In genomic region chr3:122376011-122376410, GRCm38 (mm10) we compare ENCODE assay signal across 14 mouse cellular contexts.
A peak's percentile ranks its signal among the peaks of the same experiment; 100 is the strongest.
DNase-seq lines count a peak whose midpoint lies in the region; ATAC-seq lines count a peak whose summit lies in the region.
"Had no signal": no experiment of that assay in that cellular context is flagged by ENCODE, and none has a peak within 500 bp of the region (broad histone marks: within the 10 kb centered on the region; RNA-seq: fewer than 3 reads in every experiment).

No protein-coding gene starts in this region.

- peak; percentile 44 for DNase-seq in forebrain, embryonic 11.5 days (ENCODE audit: low spot score)
- peak; percentile 80 for DNase-seq in Muller cell, postnatal 12 days (ENCODE audit: inconsistent ontology term)
- DNase-seq in limb, embryonic 10.5 days (ENCODE audit: low spot score): no peak
- DNase-seq in thymus, adult 18-20 months: no peak
- DNase-seq: cerebellum, adult 11-12 months; kidney, postnatal 25 days; lung, postnatal 14 days had no signal

- no peaks in the 10 kb centered on the region for H3K9me3 ChIP-seq in forebrain, embryonic 11.5 days (ENCODE audit: control insufficient read depth, low read length)
- no peaks in the 10 kb centered on the region for H3K9me3 ChIP-seq in forebrain, embryonic 12.5 days
- H3K9me3 ChIP-seq in kidney, embryonic 15.5 days (replicated peaks): no peaks in the 10 kb centered on the region
- H3K9me3 ChIP-seq in kidney, embryonic 16.5 days (ENCODE audit: low read length): no peaks in the 10 kb centered on the region
- no peaks in the 10 kb centered on the region for H3K9me3 ChIP-seq in limb, embryonic 10.5 days (replicated peaks)
- H3K9me3 ChIP-seq: G1E; liver, embryonic 15.5 days had no signal

- peaks cover 9% of the 10 kb centered on the region; the same call in 1 of the 2 replicates for H3K4me1 ChIP-seq in forebrain, embryonic 11.5 days (replicated peaks; ENCODE audit: control insufficient read depth, insufficient read depth, low read length)
- peaks cover 18% of the 10 kb centered on the region for H3K4me1 ChIP-seq in forebrain, embryonic 12.5 days
- peaks cover 18% of the 10 kb centered on the region for H3K4me1 ChIP-seq in kidney, embryonic 15.5 days
- H3K4me1 ChIP-seq in kidney, embryonic 16.5 days (ENCODE audit: insufficient read depth, low read length): peaks cover 16% of the 10 kb centered on the region
- peaks cover 16% of the 10 kb centered on the region for H3K4me1 ChIP-seq in limb, embryonic 10.5 days

- H3K9ac ChIP-seq in forebrain, embryonic 11.5 days (ENCODE audit: low read length): 0 out of 2 replicates have a peak overlapping the region, but pooled peaks have one; percentile 33
- no peak overlapping the region for H3K9ac ChIP-seq in forebrain, embryonic 12.5 days
- H3K9ac ChIP-seq in kidney, embryonic 15.5 days: no peak overlapping the region
- H3K9ac ChIP-seq in kidney, embryonic 16.5 days (replicated peaks; ENCODE audit: low read length): no peak overlapping the region
- H3K9ac ChIP-seq: liver, embryonic 15.5 days had no signal

- H3K36me3 ChIP-seq in forebrain, embryonic 11.5 days (ENCODE audit: control insufficient read depth, insufficient read depth, low read length): no peaks in the 10 kb centered on the region
- H3K36me3 ChIP-seq in forebrain, embryonic 12.5 days (replicated peaks): no peaks in the 10 kb centered on the region
- H3K36me3 ChIP-seq in kidney, embryonic 15.5 days: no peaks in the 10 kb centered on the region
- H3K36me3 ChIP-seq in kidney, embryonic 16.5 days (ENCODE audit: insufficient read depth, low read length): no peaks in the 10 kb centered on the region
- H3K36me3 ChIP-seq in limb, embryonic 10.5 days: no peaks in the 10 kb centered on the region
- H3K36me3 ChIP-seq: G1E; liver, embryonic 15.5 days had no signal

- no peak overlapping the region for H3K4me2 ChIP-seq in forebrain, embryonic 11.5 days (ENCODE audit: low read depth, low read length, severe bottlenecking)
- H3K4me2 ChIP-seq in forebrain, embryonic 12.5 days: no peak overlapping the region
- no peak overlapping the region for H3K4me2 ChIP-seq in kidney, embryonic 15.5 days
- no peak overlapping the region for H3K4me2 ChIP-seq in kidney, embryonic 16.5 days (replicated peaks; ENCODE audit: low read depth, low read length)
- H3K4me2 ChIP-seq: liver, embryonic 15.5 days had no signal

- no peak for ATAC-seq in forebrain, embryonic 11.5 days (replicated peaks; ENCODE audit: low FRiP score)
- ATAC-seq in forebrain, embryonic 12.5 days (ENCODE audit: low FRiP score): no peak
- 0 out of 2 replicates have a peak, but pooled peaks have one; percentile 23 for ATAC-seq in kidney, embryonic 15.5 days (replicated peaks; ENCODE audit: low FRiP score)
- no peak for ATAC-seq in kidney, embryonic 16.5 days (ENCODE audit: low FRiP score, low TSS enrichment)
- no peak for ATAC-seq in megakaryocyte-erythroid progenitor cell, adult 5-6 weeks (replicated peaks; ENCODE audit: low FRiP score, low TSS enrichment, poor library complexity, severe bottlenecking)
- ATAC-seq: forebrain, embryonic 14.5 days had no signal

- H3K27me3 ChIP-seq in forebrain, embryonic 11.5 days (ENCODE audit: control insufficient read depth, insufficient read depth, low read length): no peaks in the 10 kb centered on the region
- H3K27me3 ChIP-seq in forebrain, embryonic 12.5 days: no peaks in the 10 kb centered on the region
- H3K27me3 ChIP-seq in kidney, embryonic 15.5 days: no peaks in the 10 kb centered on the region
- H3K27me3 ChIP-seq in kidney, embryonic 16.5 days (ENCODE audit: insufficient read depth, low read length): no peaks in the 10 kb centered on the region
- 0 out of 2 replicates have a peak, but pooled peaks cover 4% of the 10 kb centered on the region for H3K27me3 ChIP-seq in limb, embryonic 10.5 days (ENCODE audit: low read depth, poor library complexity, severe bottlenecking)
- H3K27me3 ChIP-seq: liver, embryonic 15.5 days had no signal

- H3K27ac ChIP-seq in forebrain, embryonic 11.5 days (ENCODE audit: low read depth, low read length): no peak overlapping the region
- no peak overlapping the region for H3K27ac ChIP-seq in forebrain, embryonic 12.5 days
- no peak overlapping the region for H3K27ac ChIP-seq in kidney, embryonic 15.5 days
- H3K27ac ChIP-seq in kidney, embryonic 16.5 days (ENCODE audit: low read length): no peak overlapping the region
- H3K27ac ChIP-seq in limb, embryonic 10.5 days: 0 out of 2 replicates have a peak overlapping the region, but pooled peaks have one; percentile 19
- H3K27ac ChIP-seq: liver, embryonic 15.5 days had no signal

- no peak overlapping the region for H3K4me3 ChIP-seq in forebrain, embryonic 11.5 days (ENCODE audit: low read depth, low read length)
- H3K4me3 ChIP-seq in forebrain, embryonic 12.5 days (replicated peaks): no peak overlapping the region
- H3K4me3 ChIP-seq in kidney, embryonic 15.5 days (replicated peaks): no peak overlapping the region
- H3K4me3 ChIP-seq in kidney, embryonic 16.5 days (ENCODE audit: low read length): no peak overlapping the region
- H3K4me3 ChIP-seq in limb, embryonic 10.5 days: no peak overlapping the region
- H3K4me3 ChIP-seq: liver, embryonic 15.5 days had no signal

Comparison
In these comparisons a context has a peak if more than half of its experiments do, and no peak if none do; other contexts are left out.
1. DNase-seq: peak in forebrain, embryonic 11.5 days (single experiment) and Muller cell, postnatal 12 days (single experiment); none in limb, embryonic 10.5 days (single experiment) and thymus, adult 18-20 months (0 of 2).